Mouse (Mus musculus) forebrain, embryonic 12.5 days (tissue): ENCODE measurements around the gene Morn5. TPM values are rescaled to one million over a fixed set of nuclear protein-coding genes. Genes with fewer than 3 reads are reported as not detected.

Experiments
- ATAC-seq: fragments of 200-750 bp; cut with Nextera tagmentation; 2 replicates; pipeline ENCODE4 v1.8.0; 2017; ENCODE audit warnings: moderate TSS enrichment; ENCODE audit not compliant: low FRiP score
- H3K27ac ChIP-seq: fragments of 300-500 bp; sonication (generic); 2 replicates; pipeline ENCODE4 v1.5.1; 2016; ENCODE audit warnings: mild to moderate bottlenecking
- H3K27me3 ChIP-seq: fragments of 300-500 bp; sonication (generic); 2 replicates; pipeline ENCODE4 v1.6.1; 2016; ENCODE audit warnings: mild to moderate bottlenecking
- H3K36me3 ChIP-seq: fragments of 300-500 bp; sonication (generic); replicated peaks from 2 replicates; pipeline ENCODE4 v1.6.1; 2016; ENCODE audit warnings: mild to moderate bottlenecking
- H3K4me1 ChIP-seq: fragments of 300-500 bp; sonication (generic); 2 replicates; pipeline ENCODE4 v1.6.1; 2016
- H3K4me2 ChIP-seq: fragments of 300-500 bp; sonication (generic); 2 replicates; pipeline ENCODE4 v1.6.1; 2016; ENCODE audit warnings: mild to moderate bottlenecking, moderate library complexity
- H3K4me3 ChIP-seq: fragments of 300-500 bp; sonication (generic); replicated peaks from 2 replicates; pipeline ENCODE4 v1.5.1; 2016; ENCODE audit warnings: mild to moderate bottlenecking
- H3K9ac ChIP-seq: fragments of 300-500 bp; sonication (generic); 2 replicates; pipeline ENCODE4 v1.6.1; 2016; ENCODE audit warnings: mild to moderate bottlenecking
- H3K9me3 ChIP-seq: fragments of 300-500 bp; sonication (generic); 2 replicates; pipeline ENCODE4 v1.6.1; 2016
- WGBS: fragments of 180-500 bp; shearing (Covaris S2); methylation state at CpG from one replicate; pipeline ENCODE4 v1.1.7; 2016; 5-methylcytosine and 5-hydroxymethylcytosine counted together
- polyA plus RNA-seq: library from polyadenylated mRNA; unstranded; fragments of >200 nt; fragmentation: Nextera tagmentation; extraction: Ambion mirVana; gene quantifications from 2 replicates; pipeline ENCODE4 v1.2.1, GENCODE M21; 2016

Gene Morn5
- polyA plus RNA-seq, 1 experiment from 2014 or later = 1.3 TPM

- peaks cover 100% of the 10 kb centered on the region for H3K27me3 ChIP-seq
- 0 out of 2 replicates have a peak overlapping the region, but pooled peaks have one; percentile 12 for H3K4me3 ChIP-seq
- no peak overlapping the region for H3K9ac ChIP-seq
- H3K9me3 ChIP-seq = no peaks in the 10 kb centered on the region
- H3K27ac ChIP-seq = no peak overlapping the region
- no peak for ATAC-seq
- peak overlapping the region; percentile 67 for H3K4me2 ChIP-seq
- no peaks in the 10 kb centered on the region for H3K36me3 ChIP-seq
- 2% methylated on average over 5 of the region's 5 CpGs for WGBS
- peaks cover 9% of the 10 kb centered on the region for H3K4me1 ChIP-seq
Measured at GRCm38 (mm10) chr2:36098021-36098420, 48.8 kb downstream of the Morn5 start.

GRCm38 (mm10) chr2:36099739-36100138 lies 50.5 kb downstream of the Morn5 start:
- peak overlapping the region; percentile 67 for H3K4me2 ChIP-seq
- ATAC-seq = no peak
- H3K36me3 ChIP-seq = no peaks in the 10 kb centered on the region
- WGBS = 3% methylated on average over 6 of the region's 6 CpGs
- H3K4me3 ChIP-seq = peak overlapping the region; percentile 21; the same call in 1 of the 2 replicates
- no peak overlapping the region for H3K9ac ChIP-seq
- peaks cover 100% of the 10 kb centered on the region for H3K27me3 ChIP-seq
- H3K9me3 ChIP-seq = no peaks in the 10 kb centered on the region
- H3K27ac ChIP-seq = no peak overlapping the region
- H3K4me1 ChIP-seq = peaks cover 26% of the 10 kb centered on the region

GRCm38 (mm10) chr2:36101866-36102558 lies 52.8 kb downstream of the Morn5 start:
- ATAC-seq = no peak

GRCm38 (mm10) chr2:36102559-36102946 lies 53.3 kb downstream of the Morn5 start:
- no peaks in the 10 kb centered on the region for H3K36me3 ChIP-seq
- H3K9me3 ChIP-seq = no peaks in the 10 kb centered on the region
- peak overlapping the region; percentile 67 for H3K4me2 ChIP-seq
- peaks cover 37% of the 10 kb centered on the region for H3K4me1 ChIP-seq
- ATAC-seq = no peak
- peaks cover 100% of the 10 kb centered on the region for H3K27me3 ChIP-seq
- peak overlapping the region; percentile 46 for H3K4me3 ChIP-seq
- peak overlapping the region; percentile 84 for H3K27ac ChIP-seq
- H3K9ac ChIP-seq = peak overlapping the region; percentile 50
- 2% methylated on average over 21 of the region's 21 CpGs for WGBS

More at GRCm38 (mm10) chr2:36101866-36102558, 52.8 kb downstream of the Morn5 start:
- Histone ChIP-seq H3K27ac (peak overlapping the region; percentile 84), H3K4me3 (peak overlapping the region; percentile 46), H3K4me1 (peaks cover 37% of the 10 kb centered on the region), H3K36me3 (no peaks in the 10 kb centered on the region), H3K27me3 (peaks cover 100% of the 10 kb centered on the region), H3K4me2 (peak overlapping the region; percentile 67), H3K9me3 (no peaks in the 10 kb centered on the region), H3K9ac (peak overlapping the region; percentile 50)
- 3% methylated on average over 28 of the region's 28 CpGs for WGBS

GRCm38 (mm10) chr2:36103069-36103554 lies 53.9 kb downstream of the Morn5 start:
- peaks cover 37% of the 10 kb centered on the region for H3K4me1 ChIP-seq
- peaks cover 100% of the 10 kb centered on the region for H3K27me3 ChIP-seq
- H3K4me2 ChIP-seq = peak overlapping the region; percentile 67
- H3K36me3 ChIP-seq = no peaks in the 10 kb centered on the region
- H3K9ac ChIP-seq = peak overlapping the region; percentile 50
- no peaks in the 10 kb centered on the region for H3K9me3 ChIP-seq
- 1% methylated on average over 21 of the region's 21 CpGs for WGBS
- peak overlapping the region; percentile 46 for H3K4me3 ChIP-seq
- no peak for ATAC-seq
- peak overlapping the region; percentile 84 for H3K27ac ChIP-seq

- Histone ChIP-seq H3K4me1 (peaks cover 37% of the 10 kb centered on the region), H3K27ac (peak overlapping the region; percentile 84), H3K4me3 (peak overlapping the region; percentile 46), H3K9me3 (no peaks in the 10 kb centered on the region), H3K27me3 (peaks cover 100% of the 10 kb centered on the region), H3K9ac (peak overlapping the region; percentile 59), H3K36me3 (no peaks in the 10 kb centered on the region), H3K4me2 (peak overlapping the region; percentile 67)
- under 1% methylated on average over 38 of the region's 38 CpGs for WGBS
- ATAC-seq = peak; percentile 39; the same call in 1 of the 2 replicates
Measured at GRCm38 (mm10) chr2:36103555-36104367, 54.5 kb downstream of the Morn5 start.

- H3K4me3 ChIP-seq = peak overlapping the region; percentile 46
- no peaks in the 10 kb centered on the region for H3K36me3 ChIP-seq
- H3K27ac ChIP-seq = peak overlapping the region; percentile 87
- H3K4me2 ChIP-seq = peak overlapping the region; percentile 67
- no peaks in the 10 kb centered on the region for H3K9me3 ChIP-seq
- H3K27me3 ChIP-seq = peaks cover 100% of the 10 kb centered on the region
- H3K9ac ChIP-seq = peak overlapping the region; percentile 59
- H3K4me1 ChIP-seq = peaks cover 37% of the 10 kb centered on the region
- WGBS = 0% methylated on average over 32 of the region's 32 CpGs
- peak; percentile 24; the same call in 1 of the 2 replicates for ATAC-seq
Measured at GRCm38 (mm10) chr2:36104436-36104955, 55.2 kb downstream of the Morn5 start.

GRCm38 (mm10) chr2:36104956-36105741 lies 55.9 kb downstream of the Morn5 start, which contains the start of gene Lhx6:
Lhx6 (minus strand) TSS chr2:36105408.
- ATAC-seq = peak; percentile 55
- under 1% methylated on average over 44 of the region's 58 CpGs for WGBS

GRCm38 (mm10) chr2:36108615-36109014 lies 59.4 kb downstream of the Morn5 start:
- Histone ChIP-seq H3K27ac (no peak overlapping the region), H3K4me2 (no peak overlapping the region), H3K4me1 (peaks cover 23% of the 10 kb centered on the region), H3K9ac (no peak overlapping the region), H3K27me3 (peaks cover 80% of the 10 kb centered on the region), H3K4me3 (no peak overlapping the region), H3K9me3 (no peaks in the 10 kb centered on the region), H3K36me3 (no peaks in the 10 kb centered on the region)
- 3% methylated on average over 7 of the region's 7 CpGs for WGBS
- no peak for ATAC-seq

More at GRCm38 (mm10) chr2:36104956-36105741, 55.9 kb downstream of the Morn5 start, which contains the start of gene Lhx6:
- H3K4me1 ChIP-seq = peaks cover 37% of the 10 kb centered on the region
- H3K27me3 ChIP-seq = peaks cover 100% of the 10 kb centered on the region
- no peaks in the 10 kb centered on the region for H3K9me3 ChIP-seq
- H3K9ac ChIP-seq = peak within 1 kb of the TSS; percentile 59
- peak within 1 kb of the TSS; percentile 87 for H3K27ac ChIP-seq
- H3K36me3 ChIP-seq = no peaks in the 10 kb centered on the region
- peak within 1 kb of the TSS; percentile 46 for H3K4me3 ChIP-seq
- H3K4me2 ChIP-seq = peak within 1 kb of the TSS; percentile 67

GRCm38 (mm10) chr2:36112632-36113031 lies 63.4 kb downstream of the Morn5 start:
- no peak overlapping the region for H3K9ac ChIP-seq
- H3K4me3 ChIP-seq = no peak overlapping the region
- 81% methylated on average over 3 of the region's 3 CpGs for WGBS
- peaks cover 18% of the 10 kb centered on the region for H3K36me3 ChIP-seq
- H3K4me1 ChIP-seq = no peaks in the 10 kb centered on the region
- no peak overlapping the region for H3K27ac ChIP-seq
- H3K27me3 ChIP-seq = peaks cover 40% of the 10 kb centered on the region
- H3K9me3 ChIP-seq = no peaks in the 10 kb centered on the region
- ATAC-seq = no peak
- H3K4me2 ChIP-seq = no peak overlapping the region

- Histone ChIP-seq H3K27me3 (no peaks in the 10 kb centered on the region), H3K4me3 (no peak overlapping the region), H3K27ac (no peak overlapping the region), H3K9me3 (no peaks in the 10 kb centered on the region), H3K9ac (no peak overlapping the region), H3K4me1 (no peaks in the 10 kb centered on the region), H3K36me3 (peaks cover 74% of the 10 kb centered on the region), H3K4me2 (no peak overlapping the region)
- no peak for ATAC-seq
- WGBS = 95% methylated on average over 9 of the region's 9 CpGs
Measured at GRCm38 (mm10) chr2:36126795-36127429, 77.7 kb downstream of the Morn5 start.
